Comparison of ENCODE assay signal across 9 mouse cellular contexts in genomic region chr9:87708151-87708550, GRCm38 (mm10). TPM values are rescaled to one million over a fixed set of nuclear protein-coding genes. Genes with fewer than 3 reads are reported as not detected.
DNase-seq lines count a peak whose midpoint lies in the region; ATAC-seq lines count a peak whose summit lies in the region.
"Had no signal": no experiment of that assay in that cellular context is flagged by ENCODE, and none has a peak within 500 bp of the region (broad histone marks: within the 10 kb centered on the region; RNA-seq: fewer than 3 reads in every experiment).

No protein-coding gene starts in this region.

- no peak overlapping the region for H3K4me3 ChIP-seq in kidney, embryonic 16.5 days (ENCODE audit: low read length)
- H3K4me3 ChIP-seq in midbrain, embryonic 14.5 days (replicated peaks; ENCODE audit: low read depth, low read length), result no peak overlapping the region
- H3K4me3 ChIP-seq: neural tube, embryonic 13.5 days had no signal

- no peak for ATAC-seq in kidney, embryonic 16.5 days (ENCODE audit: low FRiP score, low TSS enrichment)
- no peak for ATAC-seq in midbrain, embryonic 14.5 days (ENCODE audit: low FRiP score, low TSS enrichment)

- no peaks in the 10 kb centered on the region for H3K36me3 ChIP-seq in kidney, embryonic 16.5 days (ENCODE audit: insufficient read depth, low read length)
- no peaks in the 10 kb centered on the region for H3K36me3 ChIP-seq in midbrain, embryonic 14.5 days (ENCODE audit: control insufficient read depth, insufficient read depth, low read length)
- H3K36me3 ChIP-seq: neural tube, embryonic 13.5 days had no signal

- no peaks in the 10 kb centered on the region for H3K9me3 ChIP-seq in kidney, embryonic 16.5 days (ENCODE audit: low read length)
- H3K9me3 ChIP-seq in midbrain, embryonic 14.5 days (ENCODE audit: control insufficient read depth, low read length), result no peaks in the 10 kb centered on the region
- H3K9me3 ChIP-seq: neural tube, embryonic 13.5 days had no signal

- intact Hi-C loops in gastrocnemius, postnatal 36 days (cut with DNase I), result loop anchor here (5.0 kb wide), 2 partner anchors 364 to 509 kb away; no protein-coding TSS in a partner anchor

- no peak overlapping the region for H3K4me2 ChIP-seq in kidney, embryonic 16.5 days (replicated peaks; ENCODE audit: low read depth, low read length)
- H3K4me2 ChIP-seq in midbrain, embryonic 14.5 days (ENCODE audit: low read length), result no peak overlapping the region
- H3K4me2 ChIP-seq: neural tube, embryonic 13.5 days had no signal

- DNase-seq in kidney, adult 18-20 months, result peak; percentile 46
- DNase-seq in NIH3T3 (ENCODE audit: low read depth), result peak; percentile 78
- DNase-seq in cerebellum, adult 9-10 months, result peak; percentile 14
- DNase-seq in gastrocnemius, postnatal 36 days, result peak; percentile 30 to 62
- peak; percentile 10 for DNase-seq in layer of hippocampus, adult 9-11 months
- DNase-seq in midbrain, embryonic 14.5 days, result peak; percentile 42
- DNase-seq in spleen, postnatal 14 days (ENCODE audit: low spot score in 2 of 2), result no peak

- no peaks in the 10 kb centered on the region for H3K27me3 ChIP-seq in kidney, embryonic 16.5 days (ENCODE audit: insufficient read depth, low read length)
- H3K27me3 ChIP-seq in midbrain, embryonic 14.5 days (ENCODE audit: control insufficient read depth, insufficient read depth, low read length), result no peaks in the 10 kb centered on the region
- H3K27me3 ChIP-seq: neural tube, embryonic 13.5 days had no signal

- no peak overlapping the region for H3K27ac ChIP-seq in kidney, embryonic 16.5 days (ENCODE audit: low read length)
- no peak overlapping the region for H3K27ac ChIP-seq in midbrain, embryonic 14.5 days (replicated peaks; ENCODE audit: low read depth, low read length)
- H3K27ac ChIP-seq: neural tube, embryonic 13.5 days had no signal

- H3K4me1 ChIP-seq in kidney, embryonic 16.5 days (ENCODE audit: insufficient read depth, low read length), result no peaks in the 10 kb centered on the region
- H3K4me1 ChIP-seq in midbrain, embryonic 14.5 days (ENCODE audit: control insufficient read depth, insufficient read depth, low read length), result no peaks in the 10 kb centered on the region
- H3K4me1 ChIP-seq: neural tube, embryonic 13.5 days had no signal

- H3K9ac ChIP-seq in kidney, embryonic 16.5 days (replicated peaks; ENCODE audit: low read length), result no peak overlapping the region
- H3K9ac ChIP-seq in midbrain, embryonic 14.5 days (replicated peaks; ENCODE audit: low read length), result no peak overlapping the region
- H3K9ac ChIP-seq: neural tube, embryonic 13.5 days had no signal

RNA-seq across cellular contexts. Expression of gene Tbx18, which starts 22.9 kb away (rescaled TPM):
- polyA plus RNA-seq in kidney, embryonic 16.5 days (2015; fragmentation: Nextera tagmentation; extraction: Ambion mirVana), result 1.9 and 2.1 TPM in 2 replicates
- total RNA-seq in gastrocnemius, postnatal 36 days (2021), result under 1 TPM; 0.64 to 0.79 TPM
- 0.08 and 3.2 TPM in 2 replicates for polyA plus RNA-seq in midbrain, embryonic 14.5 days (2014; fragmentation: Nextera tagmentation; extraction: Ambion mirVana)

Comparison
In these comparisons a context has a peak if more than half of its experiments do, and no peak if none do; other contexts are left out.
1. DNase-seq: peak in kidney, adult 18-20 months (single experiment), NIH3T3 (single experiment), cerebellum, adult 9-10 months (single experiment), gastrocnemius, postnatal 36 days (2 of 2), layer of hippocampus, adult 9-11 months (single experiment) and midbrain, embryonic 14.5 days (single experiment); none in spleen, postnatal 14 days (0 of 2).